Mouse (Mus musculus) lung, postnatal 25 days (tissue): ENCODE results near the gene Adamtsl4.
A peak's percentile ranks its signal among the peaks of the same experiment; 100 is the strongest.
"Not testable (repeated sequence)": the region's sequence is repeated elsewhere in the genome, so short reads cannot be mapped to it uniquely, and the experiment has no call there.

Experiments
- DNase-seq: peaks from one replicate; pipeline ENCODE4 v3.0.0; 2022; ENCODE audit warnings: low spot score

The Adamtsl4 gene

DNA sequence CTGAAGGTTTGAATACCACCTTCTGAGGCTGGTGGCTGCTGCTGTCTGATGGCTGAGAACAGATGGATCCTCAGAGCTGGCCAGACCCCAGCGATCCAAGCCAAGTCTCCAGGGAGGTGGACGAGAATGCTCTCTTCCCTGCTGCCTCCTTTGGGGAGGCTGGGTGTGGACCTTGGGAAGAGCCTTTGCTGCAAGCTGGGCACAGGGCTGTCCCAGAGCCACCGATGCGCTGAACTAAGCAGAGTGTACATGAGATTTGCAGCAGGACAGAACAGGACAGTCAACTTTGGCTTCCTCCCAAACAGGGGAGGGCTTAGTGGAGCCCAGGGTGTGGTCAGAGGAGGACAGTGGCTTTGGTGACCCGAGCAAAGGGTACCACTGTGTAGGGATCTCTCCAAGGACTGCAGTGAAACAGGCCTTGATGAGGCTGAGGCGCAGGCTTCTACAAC, 12.5 kb upstream of the Adamtsl4 start:
- DNase-seq, result no peak

DNA sequence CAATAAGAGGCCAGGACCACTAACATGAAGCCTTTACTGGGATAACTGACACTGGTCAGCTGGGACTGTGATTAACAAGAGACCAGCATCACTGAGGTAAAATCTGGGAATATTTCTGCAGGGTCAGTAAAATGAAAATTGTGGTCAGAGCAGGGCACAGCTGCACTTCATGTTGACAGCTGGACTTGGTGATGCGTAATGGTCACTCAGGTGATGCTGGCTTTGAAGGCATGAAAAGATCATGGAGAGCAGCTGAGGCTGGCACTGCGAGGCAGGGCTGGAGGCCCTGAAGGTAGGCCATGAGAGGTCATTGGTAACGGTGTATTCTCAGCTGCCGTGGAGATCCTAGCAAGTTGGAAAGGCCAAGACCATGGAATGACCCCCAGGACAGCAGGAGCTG, 10.6 kb upstream of the Adamtsl4 start:
- DNase-seq, result no peak

GRCm38 (mm10) chr3:95696360-95696759, 8.6 kb upstream of the Adamtsl4 start:
- DNase-seq, result peak; percentile 80

DNA sequence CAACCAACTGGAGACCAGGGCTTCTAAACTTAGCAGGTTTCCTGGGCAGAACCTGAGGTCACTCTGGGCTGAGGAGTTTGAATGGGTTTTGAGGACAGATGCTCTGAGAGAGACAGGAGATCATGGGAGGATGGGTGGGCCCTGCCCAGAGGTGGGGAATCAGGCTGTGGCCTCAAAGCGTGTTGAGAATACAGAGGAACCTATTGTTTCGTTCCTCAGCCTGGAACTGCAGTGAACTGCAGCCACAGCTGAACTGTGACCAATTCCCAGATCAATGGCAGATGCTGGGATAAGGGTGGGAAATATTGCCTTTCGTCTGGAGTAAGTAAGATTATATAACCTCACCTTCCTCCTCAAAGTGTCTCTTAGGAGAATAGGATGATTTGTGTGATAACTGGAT, 8.1 kb upstream of the Adamtsl4 start:
- no peak for DNase-seq

- DNase-seq, result no peak
These were observed 7.3 kb upstream of the Adamtsl4 start for GRCm38 (mm10) chr3:95694808-95695703.

- peak; percentile 84 for DNase-seq
These were observed 6.4 kb upstream of the Adamtsl4 start for GRCm38 (mm10) chr3:95693821-95694807.

DNA sequence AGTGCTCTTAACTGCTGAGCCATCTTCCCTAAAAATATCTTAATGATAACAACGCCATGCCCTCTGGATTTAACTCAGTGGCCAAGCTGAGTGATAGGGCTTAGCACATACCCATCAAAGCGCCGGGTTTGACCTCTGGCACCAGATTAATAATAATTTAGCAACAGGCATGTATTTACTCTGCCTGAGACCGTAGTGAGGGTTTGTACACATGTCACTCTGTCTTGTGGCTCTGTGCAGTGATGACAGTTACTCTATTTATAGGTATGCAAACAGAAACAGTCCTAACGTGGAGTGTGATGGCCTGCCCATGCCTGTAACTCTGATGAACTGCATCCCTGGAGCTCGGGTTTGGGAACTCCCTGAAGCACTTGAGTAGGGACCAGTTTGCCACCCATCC, 5.0 kb upstream of the Adamtsl4 start:
- no peak for DNase-seq

- not testable (repeated sequence) for DNase-seq
These were observed 2.8 kb upstream of the Adamtsl4 start for GRCm38 (mm10) chr3:95690552-95690951.

- DNase-seq, result no peak
These were observed 2.2 kb upstream of the Adamtsl4 start for GRCm38 (mm10) chr3:95689940-95690339.

GRCm38 (mm10) chr3:95689171-95689915, 1.6 kb upstream of the Adamtsl4 start:
- DNase-seq, result no peak

- DNase-seq, result no peak
These were observed 571 bp downstream of the Adamtsl4 start for GRCm38 (mm10) chr3:95687168-95687523.

GRCm38 (mm10) chr3:95686492-95687167, 1.1 kb downstream of the Adamtsl4 start:
- no peak for DNase-seq

- DNase-seq, result no peak
These were observed 2.0 kb downstream of the Adamtsl4 start for GRCm38 (mm10) chr3:95685701-95686100.

DNA sequence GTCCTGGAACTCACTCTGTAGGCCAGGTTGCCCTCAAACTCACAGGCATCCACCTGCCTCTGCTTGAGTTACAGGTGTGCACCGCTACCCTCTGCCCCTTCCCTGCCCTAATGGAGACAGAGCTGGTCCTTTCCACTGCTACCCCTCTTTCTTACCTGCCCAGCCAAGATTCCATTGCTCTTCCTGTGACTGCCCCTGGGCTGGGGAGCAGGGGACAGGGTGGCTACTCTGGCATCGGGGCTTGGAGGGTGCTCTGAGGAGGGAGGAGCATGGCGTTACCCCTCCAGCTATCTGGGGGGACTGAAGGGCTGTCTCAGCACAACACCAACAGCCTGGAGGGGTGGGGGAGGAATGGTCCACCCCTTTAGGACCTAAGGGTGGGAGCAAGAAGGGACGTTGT, 2.4 kb downstream of the Adamtsl4 start:
- no peak for DNase-seq

DNA sequence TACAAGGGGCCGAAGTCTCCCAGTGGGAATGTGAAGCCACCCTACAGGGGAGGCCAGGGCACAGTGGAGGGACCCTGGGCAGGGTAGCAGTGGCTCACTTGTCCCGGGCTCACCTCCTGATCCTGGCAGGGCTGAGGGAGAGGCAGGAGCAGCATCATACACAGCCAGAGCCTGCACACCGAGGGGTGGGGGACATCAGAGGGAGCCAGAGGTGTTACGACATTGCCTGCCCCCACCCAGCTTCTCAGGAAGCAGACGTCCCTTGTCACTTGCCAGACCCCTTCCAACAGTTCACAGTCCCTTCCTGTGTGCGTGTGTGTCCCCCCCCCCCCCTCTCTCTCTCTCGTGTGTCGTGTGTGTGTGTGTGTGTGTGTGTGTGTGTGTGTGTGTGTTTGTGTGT, 2.9 kb downstream of the Adamtsl4 start:
- no peak for DNase-seq

DNA sequence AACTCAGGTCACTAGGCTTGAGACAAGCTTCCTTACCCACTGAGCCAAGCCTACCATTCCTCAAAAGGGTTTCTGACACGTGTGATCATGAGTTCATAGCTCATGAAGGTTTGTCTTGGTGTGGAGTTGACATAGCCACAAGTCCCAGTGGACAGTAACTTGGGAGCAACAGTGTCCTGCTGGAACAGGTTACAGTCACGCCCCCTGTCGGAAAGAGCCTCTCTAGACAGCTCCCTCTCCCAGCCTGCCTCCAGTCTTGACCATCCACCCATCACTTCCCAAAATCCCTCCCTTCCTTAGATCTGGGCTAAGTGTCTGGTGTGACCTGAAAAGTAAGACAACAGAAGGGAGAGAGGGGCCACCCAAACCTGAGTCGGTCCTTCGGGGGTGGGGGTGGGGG, 4.8 kb downstream of the Adamtsl4 start:
- no peak for DNase-seq

DNA sequence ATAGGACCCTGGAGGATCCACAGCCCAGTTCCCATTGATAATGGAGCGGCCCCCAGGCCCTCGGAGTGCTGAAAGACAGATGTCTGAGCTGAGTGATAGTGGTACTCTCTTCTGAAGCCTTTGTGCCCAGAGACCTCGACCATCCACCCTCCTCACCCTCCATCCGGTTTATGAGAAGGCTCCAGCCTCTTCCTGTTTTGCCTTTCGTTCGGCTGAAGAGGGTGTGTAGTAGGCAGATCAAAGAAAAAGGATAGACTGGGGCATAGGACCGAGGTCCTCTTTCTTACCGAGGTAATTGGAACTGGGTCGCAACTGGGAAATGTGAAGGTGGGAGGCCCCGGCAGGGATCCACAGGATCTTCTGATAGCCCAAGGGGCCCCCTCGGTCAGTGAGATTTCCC, 6.4 kb downstream of the Adamtsl4 start:
- no peak for DNase-seq

- DNase-seq, result no peak
These were observed 7.0 kb downstream of the Adamtsl4 start for GRCm38 (mm10) chr3:95680673-95681072.

- DNase-seq, result no peak
These were observed 8.2 kb downstream of the Adamtsl4 start for GRCm38 (mm10) chr3:95679551-95679950.

- no peak for DNase-seq
These were observed 10.2 kb downstream of the Adamtsl4 start for GRCm38 (mm10) chr3:95677420-95678090.
